Mouse (Mus musculus): ENCODE measurements at regions not wholly inside any gene's neighbourhood (a gene's known extent, or its start where the extent isn't known, plus 50 kb on each side); places are given as distances from the start of the nearest gene placed in this dataset.

GRCm38 (mm10) chr13:103424011-103424410 is 89.7 kb upstream of the Mast4 start:
- H3K9me3 ChIP-seq (replicated peaks; ENCODE audit: insufficient read depth, low read length), result no peaks in the 10 kb centered on the region
- TF ChIP-seq GABPA (IDR thresholded peaks at IDR 0.05; ENCODE audit: low read depth, low read length) (no peak), RCOR1 (IDR thresholded peaks at IDR 0.05; ENCODE audit: low read depth, low read length) (no peak), POLR2A (IDR thresholded peaks at IDR 0.05; ENCODE audit: control insufficient read depth in 1 of 2, insufficient read depth in 1 of 2, low read depth in 1 of 2, low read length in 2 of 2, poor library complexity in 1 of 2) (no peak), ZMIZ1 (IDR thresholded peaks at IDR 0.05; ENCODE audit: low read depth, low read length) (no peak), MAFK (IDR thresholded peaks at IDR 0.05; ENCODE audit: borderline replicate concordance, low read depth, low read length) (no peak), USF2 (IDR thresholded peaks at IDR 0.05; ENCODE audit: borderline replicate concordance in 1 of 2, insufficient read depth in 1 of 2, low read depth in 1 of 2, low read length in 2 of 2) (no peak)
- H3K9ac ChIP-seq (ENCODE audit: control insufficient read depth, low read depth, low read length, poor library complexity, severe bottlenecking), result no peak overlapping the region
- H3K4me3 ChIP-seq (ENCODE audit: control insufficient read depth in 1 of 2, insufficient read depth in 1 of 2, low read depth in 2 of 2, low read length in 2 of 2), result no peak overlapping the region
- H3K36me3 ChIP-seq (ENCODE audit: control insufficient read depth in 1 of 2, insufficient read depth in 2 of 2, low read length in 2 of 2), result no peaks in the 10 kb centered on the region
- no peak for DNase-seq (ENCODE audit: low read depth, low spot score)
- no peak overlapping the region for H3K27ac ChIP-seq (ENCODE audit: control insufficient read depth, low read depth, low read length)
- H3K79me2 ChIP-seq (ENCODE audit: control insufficient read depth, insufficient read depth, low read length, poor library complexity), result no peaks in the 10 kb centered on the region
- no peaks in the 10 kb centered on the region for H3K27me3 ChIP-seq (ENCODE audit: control insufficient read depth in 1 of 2, insufficient read depth in 2 of 2, low read length in 2 of 2)
- H3K4me1 ChIP-seq (ENCODE audit: control insufficient read depth in 1 of 2, insufficient read depth in 2 of 2, low read length in 2 of 2), result no peaks in the 10 kb centered on the region

- no peak for DNase-seq (ENCODE audit: low read depth, low spot score)
- TF ChIP-seq USF1 (IDR thresholded peaks at IDR 0.05; ENCODE audit: low read depth, low read length), result no peak
- no peak for TF ChIP-seq SIN3A (IDR thresholded peaks at IDR 0.05; ENCODE audit: low read length)
- no peak for TF ChIP-seq POLR2AphosphoS2 (IDR thresholded peaks at IDR 0.05; ENCODE audit: low read length)
- TF ChIP-seq EP300 (IDR thresholded peaks at IDR 0.05; ENCODE audit: low read depth in 1 of 2, low read length in 2 of 2), result no peak
- no peaks in the 10 kb centered on the region for H3K36me3 ChIP-seq (ENCODE audit: control insufficient read depth in 1 of 2, insufficient read depth in 2 of 2, low read length in 2 of 2)
- no peak overlapping the region for H3K4me3 ChIP-seq (ENCODE audit: control insufficient read depth in 1 of 2, insufficient read depth in 1 of 2, low read depth in 2 of 2, low read length in 2 of 2)
- no peak overlapping the region for H3K27ac ChIP-seq (ENCODE audit: control insufficient read depth, low read depth, low read length)
- H3K79me2 ChIP-seq (ENCODE audit: control insufficient read depth, insufficient read depth, low read length, poor library complexity), result no peaks in the 10 kb centered on the region
- no peak overlapping the region for H3K9ac ChIP-seq (ENCODE audit: control insufficient read depth, low read depth, low read length, poor library complexity, severe bottlenecking)
- H3K27me3 ChIP-seq (ENCODE audit: control insufficient read depth in 1 of 2, insufficient read depth in 2 of 2, low read length in 2 of 2), result no peaks in the 10 kb centered on the region
- no peaks in the 10 kb centered on the region for H3K4me1 ChIP-seq (ENCODE audit: control insufficient read depth in 1 of 2, insufficient read depth in 2 of 2, low read length in 2 of 2)
- H3K9me3 ChIP-seq (replicated peaks; ENCODE audit: insufficient read depth, low read length), result no peaks in the 10 kb centered on the region
Measured at GRCm38 (mm10) chr13:103423417-103423816, 89.1 kb upstream of the Mast4 start.

DNA sequence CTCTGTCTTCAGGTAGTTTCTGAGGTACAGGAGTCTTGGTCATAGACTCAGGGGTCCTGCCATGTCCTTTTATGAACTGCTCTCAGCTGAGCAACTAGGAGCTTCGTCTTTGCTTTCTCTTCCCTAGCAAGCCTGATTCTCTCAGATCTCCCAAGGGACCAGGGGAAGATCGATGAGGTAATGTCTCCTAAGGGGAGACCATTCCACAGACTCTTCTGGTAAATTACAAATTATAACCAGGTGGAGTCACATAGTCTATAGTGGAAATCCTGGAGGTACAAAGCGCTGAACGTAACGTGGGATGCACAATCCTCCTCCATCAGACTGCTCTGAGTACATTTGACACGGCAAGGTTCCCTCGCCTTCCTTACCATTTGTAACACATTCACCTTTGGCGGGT is 88.7 kb upstream of the Mast4 start:
- H3K36me3 ChIP-seq (ENCODE audit: control insufficient read depth in 1 of 2, insufficient read depth in 2 of 2, low read length in 2 of 2), result no peaks in the 10 kb centered on the region
- no peaks in the 10 kb centered on the region for H3K4me1 ChIP-seq (ENCODE audit: control insufficient read depth in 1 of 2, insufficient read depth in 2 of 2, low read length in 2 of 2)
- no peak overlapping the region for H3K4me3 ChIP-seq (ENCODE audit: control insufficient read depth in 1 of 2, insufficient read depth in 1 of 2, low read depth in 2 of 2, low read length in 2 of 2)
- no peak overlapping the region for H3K9ac ChIP-seq (ENCODE audit: control insufficient read depth, low read depth, low read length, poor library complexity, severe bottlenecking)
- no peaks in the 10 kb centered on the region for H3K27me3 ChIP-seq (ENCODE audit: control insufficient read depth in 1 of 2, insufficient read depth in 2 of 2, low read length in 2 of 2)
- no peak overlapping the region for H3K27ac ChIP-seq (ENCODE audit: control insufficient read depth, low read depth, low read length)
- no peaks in the 10 kb centered on the region for H3K9me3 ChIP-seq (replicated peaks; ENCODE audit: insufficient read depth, low read length)
- no peak for DNase-seq (ENCODE audit: low read depth, low spot score)
- H3K79me2 ChIP-seq (ENCODE audit: control insufficient read depth, insufficient read depth, low read length, poor library complexity), result no peaks in the 10 kb centered on the region
- no peak for TF ChIP-seq MEF2A (IDR thresholded peaks at IDR 0.05; ENCODE audit: extremely low read depth, insufficient replicate concordance, low read depth, low read length, poor library complexity, severe bottlenecking)
- TF ChIP-seq MYB (IDR thresholded peaks at IDR 0.05; ENCODE audit: low read depth, low read length), result no peak
- no peak for TF ChIP-seq HCFC1 (IDR thresholded peaks at IDR 0.05; ENCODE audit: low read depth, low read length)
- no peak for TF ChIP-seq ZMIZ1 (IDR thresholded peaks at IDR 0.05; ENCODE audit: low read depth, low read length)
- TF ChIP-seq TCF12 (IDR thresholded peaks at IDR 0.05; ENCODE audit: low read depth, low read length), result no peak
- TF ChIP-seq CHD1 (IDR thresholded peaks at IDR 0.05; ENCODE audit: low read depth, low read length), result no peak
- no peak for TF ChIP-seq MYC (IDR thresholded peaks at IDR 0.05; ENCODE audit: low read depth, low read length)
- no peak for TF ChIP-seq RCOR1 (IDR thresholded peaks at IDR 0.05; ENCODE audit: low read depth, low read length)
- TF ChIP-seq ZC3H11A (IDR thresholded peaks at IDR 0.05; ENCODE audit: low read depth, low read length), result no peak
- no peak for TF ChIP-seq RAD21 (IDR thresholded peaks at IDR 0.05; ENCODE audit: low read depth, low read length)
- TF ChIP-seq NELFE (IDR thresholded peaks at IDR 0.05; ENCODE audit: low read depth, low read length), result no peak
- TF ChIP-seq USF2 (IDR thresholded peaks at IDR 0.05; ENCODE audit: borderline replicate concordance in 1 of 2, insufficient read depth in 1 of 2, low read depth in 1 of 2, low read length in 2 of 2), result no peak
